Mouse (Mus musculus) lung, postnatal 0 days (tissue): ENCODE data around the gene Traf2.

Source experiments
- CTCF ChIP-seq: IDR thresholded peaks from 2 replicates; pipeline ENCODE4 v1.5.1; 2016; ENCODE audit warnings: antibody characterized with exemption, mild to moderate bottlenecking
- EP300 ChIP-seq: IDR thresholded peaks from 2 replicates; pipeline ENCODE4 v1.6.1; 2016; ENCODE audit warnings: antibody characterized with exemption, mild to moderate bottlenecking, control low read depth

DNA sequence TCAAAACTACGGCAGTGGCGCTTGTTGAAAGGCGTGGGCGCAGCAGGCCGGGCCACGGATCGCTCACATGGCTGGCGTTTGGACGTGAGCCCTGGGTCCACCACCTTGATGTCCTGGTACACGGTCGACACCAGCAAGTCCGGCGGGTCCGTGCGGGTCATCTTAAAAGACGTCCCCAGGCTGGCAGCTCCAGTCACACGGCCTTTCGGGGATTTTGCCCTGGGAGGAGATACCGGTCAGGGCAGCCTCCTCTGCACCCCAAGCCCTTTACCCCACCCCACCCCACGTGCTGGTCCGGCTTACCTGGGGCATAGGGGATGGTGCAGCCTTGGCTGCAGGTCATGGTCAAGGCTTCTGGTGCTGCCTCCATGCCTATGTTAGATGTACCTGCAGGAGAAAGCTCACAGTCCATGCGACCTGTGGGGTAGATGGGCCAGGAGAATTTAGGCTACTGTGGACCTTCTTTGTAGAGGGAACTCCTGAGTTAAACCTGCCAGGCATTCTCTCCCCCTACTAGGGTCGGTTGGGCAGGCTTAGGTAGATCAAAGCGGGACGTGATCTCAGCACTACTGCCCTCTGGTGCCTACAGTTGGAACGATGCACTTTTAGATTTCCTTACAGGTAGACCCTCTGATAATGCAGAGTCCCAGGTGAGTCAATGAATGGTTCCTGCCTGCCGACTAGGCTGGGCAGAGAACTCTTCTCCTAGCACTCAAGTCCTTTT is 33.2 kb upstream of the Traf2 start:
- TF ChIP-seq EP300 = no peak
- peak; percentile 68 for TF ChIP-seq CTCF
